Mouse (Mus musculus) lung, postnatal 4 days (tissue): ENCODE measurements at regions not wholly inside any gene's neighbourhood (a gene's known extent, or its start where the extent isn't known, plus 50 kb on each side); places are given as distances from the start of the nearest gene placed in this dataset.

ENCODE experiments used
- DNase-seq, 2 experiments: peaks; one replicate each; pipeline ENCODE4 v3.0.0; 2021

DNA sequence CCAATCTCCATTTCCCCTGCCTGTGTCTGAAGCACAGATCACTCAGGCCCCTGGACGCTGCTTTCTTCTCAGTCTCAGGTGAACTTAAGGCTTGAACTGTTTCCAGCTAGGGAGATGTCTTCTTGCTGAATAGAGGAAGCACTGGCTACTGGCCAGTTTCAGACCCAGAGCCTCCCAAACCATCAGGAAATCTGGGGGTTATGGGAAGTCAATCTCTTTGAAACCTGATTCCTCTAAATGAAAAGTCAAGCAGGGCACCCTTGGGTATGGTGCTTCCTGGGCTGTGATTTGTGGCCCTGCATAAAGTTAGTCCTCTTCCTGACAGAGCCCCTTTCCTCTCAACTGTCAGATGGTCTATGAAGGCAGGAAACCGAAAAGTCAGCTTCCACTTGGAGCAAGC lies 208.2 kb downstream of the Sptssa start:
- no peak for DNase-seq

DNA sequence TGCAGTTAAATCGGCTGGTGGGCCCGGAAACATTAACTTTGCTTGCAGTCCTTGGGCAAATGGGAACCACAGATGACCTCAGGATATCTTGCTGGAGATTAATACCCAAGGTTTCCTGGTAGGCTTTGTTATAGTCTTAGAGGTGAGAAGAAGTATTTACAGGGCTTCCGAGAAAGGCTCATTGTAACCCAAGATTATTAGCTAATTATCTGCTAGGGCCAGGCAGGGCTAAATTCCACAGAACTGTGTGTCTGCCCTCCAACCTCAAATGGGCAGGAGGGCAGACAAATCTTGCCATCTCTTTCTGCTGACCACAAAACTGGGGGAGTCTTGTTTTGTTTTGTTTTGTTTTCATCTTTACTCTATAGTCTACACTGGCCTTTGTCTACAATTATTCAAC lies 209.0 kb downstream of the Sptssa start:
- DNase-seq, result no peak

DNA sequence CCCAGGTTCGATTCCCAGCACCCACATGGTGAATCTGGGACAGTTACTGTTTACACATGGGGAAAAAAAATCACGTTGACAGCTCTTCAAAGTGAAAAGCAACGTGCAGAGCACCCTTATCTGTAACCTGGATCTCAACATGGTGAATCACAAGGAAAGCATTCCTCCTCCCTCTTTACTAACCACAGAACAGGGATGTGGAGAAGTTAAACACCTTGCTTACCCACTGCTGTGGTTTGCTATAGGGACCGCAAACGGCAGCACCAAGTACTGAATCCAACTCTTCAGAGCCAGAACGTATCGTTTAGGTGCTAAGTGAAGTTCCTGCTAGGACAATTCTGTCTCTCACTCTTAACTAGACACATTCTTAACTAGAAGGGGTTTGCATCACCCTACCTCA lies 210.0 kb downstream of the Sptssa start:
- no peak for DNase-seq

DNA sequence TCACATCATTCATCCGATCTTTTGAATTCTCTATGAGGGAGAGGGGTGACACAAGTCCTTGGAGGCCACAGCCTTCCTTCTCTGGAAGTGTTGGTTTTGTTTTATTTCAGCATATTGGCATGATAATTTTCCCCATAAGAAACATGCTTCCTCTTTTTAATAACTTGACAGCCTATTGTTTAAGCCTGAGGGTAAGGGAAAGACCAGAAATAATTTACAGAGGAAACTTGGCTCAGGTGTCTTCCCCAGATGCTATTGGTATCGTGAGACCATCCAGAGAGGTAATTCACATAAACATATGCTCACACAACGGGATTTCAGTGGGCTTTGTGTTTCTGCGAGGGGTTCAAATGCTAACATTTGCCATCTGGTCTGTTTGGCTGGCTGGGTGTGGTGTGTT lies 212.0 kb downstream of the Sptssa start:
- DNase-seq, result no peak

DNA sequence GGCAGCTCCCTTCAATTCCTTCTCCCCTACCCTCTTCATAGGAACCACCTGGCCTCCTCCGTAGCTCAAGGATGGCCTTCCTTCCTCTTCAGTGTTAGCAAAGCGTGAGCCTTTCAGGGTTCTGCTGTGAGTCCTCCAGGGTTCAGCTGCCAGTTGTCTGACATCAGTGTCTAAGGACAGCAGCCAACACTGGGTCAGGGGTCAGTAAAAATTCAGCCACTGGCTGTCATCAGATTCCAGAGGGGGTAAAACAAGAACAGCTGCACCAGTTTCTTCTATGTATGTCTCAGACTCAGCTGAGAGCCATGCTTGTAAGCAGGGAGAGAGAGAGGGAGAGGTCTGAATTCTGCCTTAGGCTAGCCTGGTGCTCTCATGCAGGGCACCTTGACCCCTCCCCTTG lies 213.1 kb downstream of the Sptssa start:
- peak; percentile 75 to 84 for DNase-seq

DNA sequence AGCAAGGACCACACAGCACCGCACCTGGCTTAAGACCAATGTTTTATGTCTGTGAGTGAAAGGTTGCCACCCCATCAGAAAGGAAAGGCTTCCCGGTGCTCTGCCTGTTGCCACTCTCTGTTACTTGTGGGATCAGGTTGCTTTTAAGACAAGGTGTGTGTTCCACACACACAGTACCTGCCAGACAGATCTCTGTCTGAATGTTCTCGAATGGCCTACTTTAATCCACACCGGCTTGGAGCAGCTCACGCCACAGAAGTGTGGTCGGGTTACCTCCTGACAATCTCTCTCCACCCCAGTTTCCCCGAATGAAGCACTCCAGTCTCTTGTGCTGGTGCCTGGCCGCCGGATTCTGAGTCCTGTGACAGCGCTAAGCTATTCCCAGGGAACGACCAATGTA lies 214.0 kb downstream of the Sptssa start:
- no peak for DNase-seq

DNA sequence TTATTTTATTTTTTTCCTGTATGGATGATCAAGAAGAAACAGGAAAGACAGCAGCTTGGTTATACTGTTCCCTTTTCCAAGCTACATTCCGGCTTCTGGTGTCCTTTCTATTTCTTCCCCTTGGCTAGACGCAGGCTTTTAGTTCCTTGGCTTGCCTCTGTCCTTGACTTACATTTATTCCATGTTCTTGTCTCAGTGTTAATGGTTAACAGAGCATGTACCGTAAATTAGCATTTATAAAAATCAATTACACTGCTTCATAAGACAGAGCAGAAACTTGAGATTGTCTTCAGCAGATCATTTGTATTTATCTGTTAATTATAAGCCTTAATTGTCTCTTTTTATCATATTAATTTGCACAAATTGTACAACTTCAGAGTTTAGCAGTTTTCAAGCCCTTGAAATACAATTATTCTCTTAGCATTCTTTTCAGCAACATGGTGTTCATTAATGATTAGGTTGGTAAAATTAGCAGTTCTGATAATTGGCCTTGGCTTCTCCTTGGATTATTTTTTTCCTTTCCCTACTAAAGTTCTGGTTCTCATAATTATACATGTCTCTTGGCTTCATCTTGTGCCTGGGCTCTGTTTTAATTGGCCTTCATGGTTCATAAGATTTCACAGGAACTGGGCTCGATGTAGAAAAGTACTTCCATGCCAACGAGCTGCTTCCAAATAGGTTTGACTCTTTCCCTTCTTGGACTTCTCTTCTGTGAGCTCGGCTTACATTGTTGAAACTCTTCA lies 215.4 kb downstream of the Sptssa start:
- no peak for DNase-seq

DNA sequence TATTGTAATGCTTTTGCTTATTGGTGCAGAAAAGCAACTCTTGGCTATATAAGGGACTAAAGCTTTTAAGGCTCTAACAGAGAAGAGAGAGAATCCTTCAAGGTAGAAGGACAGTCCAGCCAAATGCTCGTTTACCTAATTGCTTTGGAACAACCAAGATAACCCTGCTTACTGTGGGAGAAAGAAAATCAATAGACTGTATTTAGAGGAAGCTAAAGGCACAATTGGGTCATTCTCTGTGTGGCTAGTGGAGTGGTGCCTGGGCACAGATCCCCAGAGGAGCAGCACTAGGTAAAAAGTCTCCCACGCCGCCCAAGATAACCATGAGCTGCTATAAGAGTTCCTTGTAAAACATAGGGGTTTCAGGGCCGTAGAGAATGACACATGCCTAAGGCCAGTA lies 217.6 kb downstream of the Sptssa start:
- no peak for DNase-seq

DNA sequence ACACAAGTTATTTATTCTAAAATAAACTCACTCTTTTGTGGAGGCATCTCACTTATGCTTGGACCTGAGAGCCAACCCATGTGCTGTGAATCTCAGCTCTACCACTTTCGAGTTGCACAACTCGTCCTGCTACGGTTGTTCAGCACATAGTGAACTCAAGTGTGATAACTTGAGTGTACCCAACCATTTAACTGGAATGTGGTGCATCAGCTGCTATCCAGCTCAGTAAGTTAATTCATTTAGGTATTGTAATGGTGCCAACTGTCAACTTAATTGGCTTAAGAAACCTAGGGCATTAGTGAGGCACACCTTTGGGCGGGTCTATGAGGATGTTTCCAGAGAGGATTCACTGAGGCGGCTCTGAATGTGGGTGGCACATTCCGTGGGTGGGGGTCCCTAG lies 221.6 kb upstream of the Egln3 start:
- no peak for DNase-seq

DNA sequence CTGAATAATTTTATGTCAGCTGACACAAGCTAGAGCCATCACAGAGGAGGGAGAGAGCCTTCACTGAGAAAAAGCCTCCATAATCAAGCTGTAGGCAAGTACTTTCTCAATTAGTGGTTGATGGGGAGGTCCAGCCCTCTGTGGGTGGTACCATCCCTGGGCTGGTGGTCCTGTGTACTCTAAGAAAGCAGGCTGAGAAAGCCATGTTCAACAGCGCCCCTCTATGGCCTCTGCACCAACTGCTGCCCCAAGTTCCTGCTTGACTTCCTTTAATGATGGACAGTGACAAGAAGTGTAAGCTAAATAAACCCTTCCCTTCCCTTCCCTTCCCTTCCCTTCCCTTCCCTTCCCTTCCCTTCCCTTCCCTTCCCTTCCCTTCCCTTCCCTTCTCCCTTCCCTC lies 211.2 kb upstream of the Egln3 start:
- no peak for DNase-seq

DNA sequence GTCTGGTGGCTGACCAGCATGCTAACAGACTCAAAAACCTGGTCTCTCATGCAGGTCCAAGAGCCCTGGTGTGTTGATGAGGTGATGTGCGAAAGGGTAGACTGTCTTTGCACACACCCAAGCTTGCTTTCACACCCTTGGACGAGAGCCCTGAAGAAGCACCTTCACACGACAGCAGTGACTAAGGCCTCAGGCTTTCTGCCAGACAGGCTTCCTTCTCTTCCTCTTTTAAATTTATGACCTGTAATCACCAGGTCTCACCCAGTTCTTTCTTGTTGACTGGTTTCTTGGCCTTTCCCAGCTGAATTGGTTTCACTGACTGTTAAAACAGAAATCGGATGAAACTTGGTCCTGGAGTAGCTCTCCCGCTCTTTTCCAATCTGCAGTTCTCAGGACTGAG lies 210.5 kb upstream of the Egln3 start:
- no peak for DNase-seq

DNA sequence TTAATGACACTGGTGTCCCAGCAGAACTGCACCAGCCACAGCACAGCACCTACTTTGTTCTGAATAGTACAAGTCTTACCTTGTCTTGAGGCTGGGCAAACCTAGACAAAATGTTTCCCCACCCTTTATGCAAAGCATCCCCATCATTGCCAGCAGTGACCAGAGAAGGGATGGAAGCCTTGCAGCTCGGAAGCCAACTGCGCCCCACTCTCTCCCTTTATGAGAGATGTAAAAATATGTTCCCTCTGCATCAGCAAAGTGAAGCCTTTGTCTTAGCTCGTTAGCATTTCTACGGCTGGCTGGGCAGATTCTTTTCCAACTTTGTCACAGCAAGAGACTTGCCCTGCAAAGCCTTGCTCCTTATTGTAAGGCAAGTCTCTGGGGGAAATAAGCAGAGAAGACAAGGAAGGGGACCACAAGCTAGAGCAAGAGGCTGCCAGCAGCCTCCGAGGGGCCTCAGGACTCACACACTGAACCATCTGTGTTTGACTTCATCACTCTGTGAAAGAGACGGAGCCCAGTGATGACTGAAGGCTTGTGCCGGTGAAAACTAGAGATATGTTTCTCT lies 206.5 kb upstream of the Egln3 start:
- DNase-seq, result no peak

DNA sequence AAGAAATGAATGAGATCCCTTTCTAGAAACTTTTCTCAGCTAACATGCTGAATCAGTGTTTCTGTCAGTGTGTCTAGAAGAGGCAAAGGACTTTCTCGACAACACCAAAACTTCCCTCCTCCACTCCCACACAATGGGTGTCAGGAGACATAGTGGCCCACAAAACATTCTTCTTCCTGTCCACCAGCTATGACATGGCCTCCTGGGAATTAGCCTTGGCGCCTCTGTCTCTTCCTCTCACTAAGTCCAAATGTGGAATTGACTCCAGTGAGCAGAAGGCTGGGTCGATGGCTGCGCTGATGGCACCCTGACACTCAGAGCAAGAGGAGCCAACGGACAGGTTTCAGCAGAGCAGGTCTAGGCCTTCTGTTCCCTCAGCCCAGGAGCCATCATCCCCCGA lies 205.2 kb upstream of the Egln3 start:
- no peak for DNase-seq

DNA sequence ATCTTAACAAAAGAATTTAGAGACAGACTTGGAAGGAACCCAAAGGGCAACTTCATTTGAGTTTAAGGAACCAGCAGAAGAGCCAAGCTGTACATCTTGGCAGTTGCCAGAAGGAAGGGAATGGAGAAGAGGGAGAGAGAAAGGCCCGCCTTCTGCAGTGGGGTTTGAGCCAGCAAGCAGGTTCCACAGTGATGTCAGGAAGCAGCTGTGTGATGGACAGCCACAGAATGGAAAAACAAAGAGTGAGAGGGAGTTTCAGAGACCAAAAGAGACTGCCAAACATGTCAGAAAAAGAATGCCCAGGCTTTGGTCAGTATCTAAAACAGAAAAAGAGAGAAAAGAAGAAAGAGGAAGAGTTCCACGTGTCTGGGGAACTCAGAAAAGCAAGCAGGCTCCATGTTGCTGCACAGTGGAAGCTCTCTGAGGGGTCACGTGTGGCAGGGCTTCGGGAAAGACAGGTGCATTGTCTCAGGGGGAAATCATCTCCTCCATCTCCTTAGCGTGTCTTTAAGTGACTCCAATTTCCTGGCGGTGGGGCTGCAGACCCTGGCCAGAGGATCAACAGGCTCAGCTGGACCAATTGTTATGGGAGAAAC lies 203.7 kb upstream of the Egln3 start:
- DNase-seq, result no peak

DNA sequence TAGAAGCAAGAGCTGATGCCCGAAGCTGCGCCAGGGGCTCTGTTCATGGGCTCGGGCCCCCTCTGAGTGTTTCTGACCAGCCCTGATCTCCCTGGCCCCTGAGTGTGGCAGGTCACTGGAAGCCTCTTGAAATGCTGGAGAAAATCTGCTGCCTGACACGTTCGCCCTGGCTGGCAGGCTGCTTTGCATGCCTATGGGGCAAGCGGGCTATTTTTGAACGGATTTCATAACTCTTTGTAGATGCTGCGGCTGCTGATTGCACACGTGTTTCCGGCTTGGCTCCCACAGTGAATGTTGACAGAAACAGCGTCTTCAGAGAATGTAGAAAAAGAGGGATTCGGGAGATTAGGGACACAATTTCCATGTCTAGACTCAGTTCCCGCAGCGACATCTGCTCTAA lies 201.4 kb upstream of the Egln3 start:
- DNase-seq, result peak; percentile 76 to 92

DNA sequence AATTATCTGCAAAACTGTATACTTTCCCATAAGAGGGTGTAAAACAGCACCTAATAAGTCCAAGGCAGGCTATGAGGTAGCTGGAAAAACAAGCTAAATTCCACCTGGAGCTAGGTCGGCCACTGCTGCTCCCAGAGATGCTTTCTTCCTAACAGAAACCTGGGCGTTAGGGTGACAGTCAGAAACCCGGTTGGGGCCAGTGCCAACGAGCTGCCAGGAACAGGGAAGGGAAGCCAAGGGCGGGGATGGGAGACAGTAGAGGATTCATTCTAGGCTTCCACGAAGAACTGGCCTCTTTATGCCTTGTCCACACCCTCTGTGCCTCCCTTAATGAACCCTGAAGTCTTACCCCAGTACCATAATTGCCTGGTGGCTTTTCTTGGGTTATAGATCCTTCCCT lies 198.9 kb upstream of the Egln3 start:
- no peak for DNase-seq

DNA sequence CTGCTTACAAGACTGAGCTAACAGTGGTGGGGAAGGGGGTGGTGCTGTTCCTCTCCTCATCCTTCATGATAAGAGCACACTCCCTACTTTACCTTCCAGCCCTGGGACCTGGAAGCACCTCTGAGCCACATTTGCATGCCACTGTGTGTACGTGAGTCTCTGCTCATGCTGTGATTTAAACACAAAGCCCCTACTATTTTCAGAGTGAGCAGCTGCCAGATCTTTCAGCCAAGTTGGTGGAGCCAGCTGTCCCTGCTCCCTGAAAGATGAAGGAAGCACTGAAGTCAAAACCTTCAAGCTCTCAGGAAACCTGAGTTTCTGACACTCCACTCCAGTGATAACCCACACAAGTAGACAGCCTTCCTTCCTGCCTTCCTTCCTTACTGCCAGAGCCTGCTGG lies 198.0 kb upstream of the Egln3 start:
- DNase-seq, result no peak

DNA sequence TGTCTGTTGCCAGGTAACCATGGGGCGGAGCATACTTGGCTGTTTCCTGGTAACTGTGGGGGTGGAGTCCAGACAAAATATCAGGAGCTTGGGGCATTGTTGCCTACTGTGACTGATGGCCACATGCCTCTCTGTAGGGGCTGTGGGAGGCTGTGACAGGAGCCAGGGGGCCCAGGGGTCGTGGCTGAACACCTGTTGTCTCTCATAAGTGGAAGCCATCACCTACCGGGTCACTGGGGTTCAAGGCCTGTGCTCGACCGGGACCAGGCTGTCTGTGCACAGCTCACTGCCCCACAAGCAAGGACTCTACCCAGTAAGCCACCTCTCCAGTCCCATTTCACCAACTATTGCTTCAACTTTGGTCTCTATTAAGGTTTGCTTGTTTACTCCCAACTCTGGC lies 196.4 kb upstream of the Egln3 start:
- no peak for DNase-seq

DNA sequence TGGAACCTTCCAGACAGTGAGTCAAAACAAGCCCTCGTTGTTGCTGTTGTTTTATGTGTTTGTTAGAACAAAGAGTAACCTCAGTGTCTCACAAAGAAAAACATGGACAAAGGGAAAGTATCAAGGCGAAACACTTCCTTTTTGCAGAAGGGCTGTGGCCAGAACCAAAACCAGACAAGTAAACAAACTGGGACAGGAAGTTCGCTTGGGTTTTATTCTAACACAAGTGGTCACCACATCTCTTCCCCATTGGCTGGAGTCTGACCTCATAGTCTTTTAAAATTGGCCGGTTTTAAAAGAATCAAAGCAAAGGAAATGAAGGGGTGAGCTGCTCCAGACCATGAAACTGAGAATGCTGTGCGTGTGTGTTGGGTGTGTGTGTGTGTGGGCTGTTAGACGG lies 194.4 kb upstream of the Egln3 start:
- peak in 1 of 2 experiments; percentile 17 for DNase-seq

DNA sequence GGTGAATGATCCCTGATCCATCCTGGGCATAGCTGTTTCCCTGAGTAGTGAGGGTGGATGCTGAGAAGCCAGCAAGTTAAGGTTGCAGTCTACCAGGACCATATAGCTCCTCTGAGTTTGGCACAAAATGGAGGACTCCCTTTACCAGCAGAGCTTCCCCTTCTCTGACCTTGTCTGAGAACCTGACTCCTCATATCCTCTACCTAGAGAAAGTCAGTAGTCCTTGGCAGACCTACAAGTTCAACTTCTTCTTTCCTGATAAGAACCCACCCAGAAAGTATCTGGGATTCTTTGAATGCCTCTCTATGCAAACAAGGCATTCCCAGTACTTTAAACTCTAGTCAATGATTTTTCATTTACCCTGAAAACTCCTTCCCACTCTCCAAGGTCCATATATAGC lies 193.3 kb upstream of the Egln3 start:
- no peak for DNase-seq

DNA sequence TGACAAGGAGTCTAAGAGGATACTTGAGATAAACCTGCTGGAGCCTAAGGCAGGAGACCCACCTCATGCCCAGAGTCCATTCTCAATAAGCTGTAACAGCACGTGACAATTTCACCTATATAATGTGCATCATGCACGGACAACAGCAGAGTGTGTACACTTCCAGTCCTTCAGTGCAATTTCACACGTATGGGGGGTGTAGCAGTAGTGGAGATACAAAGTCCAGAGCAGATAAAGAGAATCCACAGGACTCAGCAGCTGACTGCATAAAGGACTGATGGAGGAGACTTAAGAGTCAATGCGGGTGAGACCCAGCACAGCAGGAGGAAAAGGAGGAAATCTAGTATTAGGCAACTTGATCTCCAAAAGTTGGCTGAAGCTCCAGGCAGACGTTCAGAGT lies 192.7 kb upstream of the Egln3 start:
- no peak for DNase-seq

DNA sequence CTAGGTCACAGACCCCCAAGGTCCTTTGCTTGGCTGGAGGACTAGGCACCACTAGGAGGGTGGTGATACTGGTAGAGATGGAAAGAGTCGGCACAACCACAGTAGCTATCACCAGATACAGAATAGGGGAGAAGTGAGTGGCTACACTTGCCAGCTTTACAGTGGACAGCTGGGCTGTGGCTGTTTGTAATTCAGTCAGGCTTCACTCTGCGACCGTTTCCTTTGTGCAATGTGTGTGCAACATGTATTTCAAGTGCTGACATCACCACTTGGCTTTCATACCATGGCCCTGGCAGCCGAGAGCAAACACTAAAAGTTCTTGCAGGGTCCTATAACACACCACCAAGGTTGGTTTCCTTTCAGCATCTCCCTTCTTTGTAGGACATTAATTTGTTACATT lies 181.7 kb upstream of the Egln3 start:
- DNase-seq, result peak; percentile 71 to 86

DNA sequence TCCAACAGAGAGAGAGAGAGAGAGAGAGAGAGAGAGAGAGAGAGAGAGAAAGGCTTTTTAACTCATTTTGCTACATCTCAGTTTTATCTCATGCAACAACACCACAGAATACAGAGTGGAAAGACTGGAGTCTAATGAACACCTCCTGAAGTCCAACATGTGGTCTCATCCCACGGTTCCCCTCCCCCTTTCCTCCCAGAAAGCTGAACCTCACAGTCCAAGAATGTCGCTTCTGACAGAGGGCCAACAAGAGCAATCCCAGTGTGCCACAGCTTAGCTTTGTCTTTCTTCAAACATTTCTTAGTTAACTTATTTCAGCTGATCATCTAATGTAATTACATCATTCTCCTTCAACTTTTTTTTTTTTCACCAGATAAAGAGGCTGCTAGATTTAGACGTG lies 180.5 kb upstream of the Egln3 start:
- peak; percentile 18 to 36 for DNase-seq

DNA sequence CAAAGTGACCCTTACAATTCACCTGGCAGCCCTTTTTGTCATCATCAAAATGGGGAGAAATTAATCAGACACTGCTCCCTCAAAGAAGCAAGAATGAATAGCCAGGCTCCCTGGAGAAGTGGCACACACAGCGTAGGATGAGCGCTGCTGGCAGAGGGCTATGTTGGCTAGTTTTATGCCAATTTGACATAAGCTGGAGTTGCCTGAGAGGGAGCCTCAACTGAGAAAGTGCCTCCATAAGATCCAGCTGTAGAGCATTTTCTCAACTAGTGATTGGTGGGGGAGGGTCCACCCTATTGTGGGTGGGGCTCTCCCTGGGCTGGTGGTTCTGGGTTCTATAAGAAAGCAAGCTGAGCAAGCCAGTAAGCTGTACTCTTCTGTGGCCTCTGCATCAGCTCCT lies 179.3 kb upstream of the Egln3 start:
- DNase-seq, result no peak

DNA sequence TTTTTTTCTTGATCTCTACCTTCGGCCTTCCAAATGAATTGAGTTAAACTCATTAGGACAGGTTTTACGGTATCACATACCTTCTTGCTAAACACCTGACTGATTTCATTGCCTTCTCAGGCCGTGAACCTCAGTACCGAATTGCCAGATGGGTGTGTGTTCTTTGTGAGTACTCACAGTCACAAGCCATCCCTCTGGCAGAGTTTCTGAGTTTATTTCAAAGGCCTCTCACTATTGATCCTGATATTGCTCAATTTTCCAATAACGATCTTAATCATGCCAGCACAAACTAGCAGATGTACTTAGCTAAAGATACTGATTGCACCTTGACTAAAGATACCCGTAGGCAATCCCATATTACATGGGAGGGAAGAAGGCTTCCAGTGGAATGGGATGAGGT lies 178.4 kb upstream of the Egln3 start:
- DNase-seq, result no peak
